Mouse (Mus musculus): ENCODE results near the gene Olfr1480. TPM values are rescaled to one million over a fixed set of nuclear protein-coding genes. Genes with fewer than 3 reads are reported as not detected.

Gene Olfr1480
- polyA plus RNA-seq (2015; fragmentation: Nextera tagmentation; extraction: Ambion mirVana) = not detected in 2 replicates

GRCm38 (mm10) chr19:13527613-13528012 lies at the start of gene Olfr1480:
TSS of gene Olfr1480 (plus strand) at chr19:13527913.
- no peak within 1 kb of the TSS for H3K4me3 ChIP-seq
- no peak within 1 kb of the TSS for H3K4me2 ChIP-seq (replicated peaks)
- no peak within 1 kb of the TSS for H3K9ac ChIP-seq (replicated peaks)
- H3K27me3 ChIP-seq = no peaks in the 10 kb centered on the region
- ATAC-seq (replicated peaks) = no peak
- no peak within 1 kb of the TSS for H3K27ac ChIP-seq (replicated peaks)
- H3K4me1 ChIP-seq = no peaks in the 10 kb centered on the region
- peaks cover 4% of the 10 kb centered on the region; the same call in 1 of the 2 replicates for H3K9me3 ChIP-seq
- WGBS = 75% methylated on average over 2 of the region's 2 CpGs
- H3K36me3 ChIP-seq = no peaks in the 10 kb centered on the region

DNA sequence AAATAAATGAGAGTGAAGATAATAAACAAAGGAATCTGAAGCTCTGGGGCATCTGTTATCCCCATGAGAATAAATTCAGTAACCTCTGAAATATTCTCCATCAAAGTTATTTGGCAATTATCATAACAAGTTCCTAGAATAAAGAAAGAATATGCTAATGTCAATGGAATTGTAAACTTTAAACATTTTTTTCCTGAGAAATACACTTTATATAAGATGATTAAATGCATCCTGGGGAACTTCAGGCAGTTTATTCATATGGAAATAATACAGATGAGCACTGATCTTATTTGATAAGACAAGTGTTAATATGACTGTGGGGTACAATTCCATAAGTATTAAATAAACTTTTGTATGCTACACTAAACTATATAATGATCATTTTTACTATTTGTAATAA lies 47.6 kb upstream of the Olfr1480 start, which contains the start of gene Olfr1475:
Gene Olfr1475, minus strand, starts transcription at position 101 of the 400 bp plus-strand sequence.
- no peaks in the 10 kb centered on the region for H3K4me1 ChIP-seq
- no peak for ATAC-seq (replicated peaks)
- H3K27me3 ChIP-seq = no peaks in the 10 kb centered on the region
- no peaks in the 10 kb centered on the region for H3K36me3 ChIP-seq
- H3K4me2 ChIP-seq (replicated peaks) = no peak within 1 kb of the TSS
- no peak within 1 kb of the TSS for H3K4me3 ChIP-seq
- H3K9me3 ChIP-seq = 0 out of 2 replicates have a peak, but pooled peaks cover 3% of the 10 kb centered on the region
- no peak within 1 kb of the TSS for H3K9ac ChIP-seq (replicated peaks)
- H3K27ac ChIP-seq (replicated peaks) = no peak within 1 kb of the TSS

GRCm38 (mm10) chr19:13500246-13500645 lies 27.5 kb upstream of the Olfr1480 start, which contains the start of gene Olfr1477:
TSS of gene Olfr1477 (plus strand) at chr19:13500546.
- WGBS = 75% methylated on average over 3 of the region's 3 CpGs
- Histone ChIP-seq H3K4me3 (no peak within 1 kb of the TSS), H3K9ac (replicated peaks) (no peak within 1 kb of the TSS), H3K36me3 (no peaks in the 10 kb centered on the region), H3K4me1 (no peaks in the 10 kb centered on the region), H3K27me3 (no peaks in the 10 kb centered on the region), H3K9me3 (0 out of 2 replicates have a peak, but pooled peaks cover 11% of the 10 kb centered on the region), H3K4me2 (replicated peaks) (no peak within 1 kb of the TSS), H3K27ac (replicated peaks) (no peak within 1 kb of the TSS)
- ATAC-seq (replicated peaks) = no peak

Other genes with a start within 250 kb of the Olfr1480 start
- not detected in 2 replicates for gene Olfr1465, start 212.4 kb upstream of the Olfr1480 start, polyA plus RNA-seq (2015; fragmentation: Nextera tagmentation; extraction: Ambion mirVana)
- gene Olfr1466, start 189.1 kb upstream of the Olfr1480 start, polyA plus RNA-seq (2015; fragmentation: Nextera tagmentation; extraction: Ambion mirVana) = not detected in 2 replicates
- not detected in 2 replicates for gene Olfr1467, start 165.7 kb upstream of the Olfr1480 start, polyA plus RNA-seq (2015; fragmentation: Nextera tagmentation; extraction: Ambion mirVana)
- gene Olfr1469, start 120.1 kb upstream of the Olfr1480 start, polyA plus RNA-seq (2015; fragmentation: Nextera tagmentation; extraction: Ambion mirVana) = not detected in 2 replicates
- gene Olfr1471, start 84.5 kb upstream of the Olfr1480 start, polyA plus RNA-seq (2015; fragmentation: Nextera tagmentation; extraction: Ambion mirVana) = not detected in 2 replicates
- not detected in 2 replicates for gene Olfr1472, start 71.8 kb upstream of the Olfr1480 start, polyA plus RNA-seq (2015; fragmentation: Nextera tagmentation; extraction: Ambion mirVana)
- gene Olfr1474, start 58.3 kb upstream of the Olfr1480 start, polyA plus RNA-seq (2015; fragmentation: Nextera tagmentation; extraction: Ambion mirVana) = not detected in 2 replicates
- not detected in 2 replicates for gene Olfr1475, start 47.7 kb upstream of the Olfr1480 start, polyA plus RNA-seq (2015; fragmentation: Nextera tagmentation; extraction: Ambion mirVana)
- gene Olfr1477, start 27.4 kb upstream of the Olfr1480 start, polyA plus RNA-seq (2015; fragmentation: Nextera tagmentation; extraction: Ambion mirVana) = not detected in 2 replicates
- not detected in 2 replicates for gene Olfr1484, start 55.6 kb downstream of the Olfr1480 start, polyA plus RNA-seq (2015; fragmentation: Nextera tagmentation; extraction: Ambion mirVana)
- not detected in 2 replicates for gene Olfr1487, start 89.5 kb downstream of the Olfr1480 start, polyA plus RNA-seq (2015; fragmentation: Nextera tagmentation; extraction: Ambion mirVana)
- not detected in 2 replicates for gene Olfr1489, start 103.7 kb downstream of the Olfr1480 start, polyA plus RNA-seq (2015; fragmentation: Nextera tagmentation; extraction: Ambion mirVana)
- gene Olfr1490, start 123.2 kb downstream of the Olfr1480 start, polyA plus RNA-seq (2015; fragmentation: Nextera tagmentation; extraction: Ambion mirVana) = not detected in 2 replicates
- gene Olfr1491, start 169.4 kb downstream of the Olfr1480 start, polyA plus RNA-seq (2015; fragmentation: Nextera tagmentation; extraction: Ambion mirVana) = not detected in 2 replicates
- not detected in 2 replicates for gene Olfr1493-ps1, start 195.4 kb downstream of the Olfr1480 start, polyA plus RNA-seq (2015; fragmentation: Nextera tagmentation; extraction: Ambion mirVana)
- gene Olfr1494, start 211.8 kb downstream of the Olfr1480 start, polyA plus RNA-seq (2015; fragmentation: Nextera tagmentation; extraction: Ambion mirVana) = not detected in 2 replicates
- not detected in 2 replicates for gene Olfr1495, start 236.7 kb downstream of the Olfr1480 start, polyA plus RNA-seq (2015; fragmentation: Nextera tagmentation; extraction: Ambion mirVana)
- gene Olfr1496, start 250.0 kb downstream of the Olfr1480 start, polyA plus RNA-seq (2015; fragmentation: Nextera tagmentation; extraction: Ambion mirVana) = not detected in 2 replicates

All from forebrain, embryonic 15.5 days (tissue).